Mouse (Mus musculus) WW6 (cell line): Measurements from ENCODE around the gene Slc6a17.

ENCODE experiments used
- DNase-seq: peaks from one replicate; pipeline ENCODE4 v3.0.0-alpha.2; 2013; ENCODE audit warnings: low read depth, low spot score

The Slc6a17 gene

GRCm38 (mm10) chr3:107466577-107466976, 51.2 kb downstream of the Slc6a17 start:
- DNase-seq = no peak

GRCm38 (mm10) chr3:107462160-107462559, 55.7 kb downstream of the Slc6a17 start:
- DNase-seq = peak; percentile 48

GRCm38 (mm10) chr3:107459773-107460431, 57.9 kb downstream of the Slc6a17 start:
- DNase-seq = no peak

- no peak for DNase-seq
Measured at GRCm38 (mm10) chr3:107459196-107459772, 58.5 kb downstream of the Slc6a17 start, which contains the start of gene Kcnc4. Gene Kcnc4, minus strand, starts transcription at chr3:107459552.

GRCm38 (mm10) chr3:107458528-107459195, 59.2 kb downstream of the Slc6a17 start:
- DNase-seq = peak; percentile 47

GRCm38 (mm10) chr3:107458104-107458503, 59.7 kb downstream of the Slc6a17 start:
- DNase-seq = no peak

GRCm38 (mm10) chr3:107454280-107454679, 63.5 kb downstream of the Slc6a17 start:
- no peak for DNase-seq

- no peak for DNase-seq
Measured at GRCm38 (mm10) chr3:107446822-107447221, 71.0 kb downstream of the Slc6a17 start.

GRCm38 (mm10) chr3:107443866-107444265, 74.0 kb downstream of the Slc6a17 start:
- DNase-seq = no peak

GRCm38 (mm10) chr3:107442191-107442590, 75.6 kb downstream of the Slc6a17 start:
- DNase-seq = no peak

- no peak for DNase-seq
Measured at GRCm38 (mm10) chr3:107441306-107441705, 76.5 kb downstream of the Slc6a17 start.

GRCm38 (mm10) chr3:107439280-107439679, 78.5 kb downstream of the Slc6a17 start:
- no peak for DNase-seq

- no peak for DNase-seq
Measured at GRCm38 (mm10) chr3:107437666-107438065, 80.2 kb downstream of the Slc6a17 start.

- DNase-seq = no peak
Measured at GRCm38 (mm10) chr3:107436434-107436833, 81.4 kb downstream of the Slc6a17 start.

GRCm38 (mm10) chr3:107433614-107434013, 84.2 kb downstream of the Slc6a17 start:
- no peak for DNase-seq

GRCm38 (mm10) chr3:107431268-107431667, 86.5 kb downstream of the Slc6a17 start:
- DNase-seq = no peak

- DNase-seq = no peak
Measured at GRCm38 (mm10) chr3:107424258-107425041, 93.4 kb downstream of the Slc6a17 start.

- DNase-seq = no peak
Measured at GRCm38 (mm10) chr3:107420156-107420555, 97.7 kb downstream of the Slc6a17 start.
